Mouse (Mus musculus) T-helper 17 cell (primary cell): ENCODE data around the gene Slc7a8.

Source experiments
- in situ Hi-C, 2 experiments: fragments of 300-600 bp; cut with MboI, MseI; formaldehyde crosslinking; loops; 1 replicate in 1 of 2; 2 replicates in 1 of 2; pipeline ENCODE4 v1.15.1; 2025; ENCODE audit warnings: high pct_unique_total_duplicates in 2 of 2

The Slc7a8 gene

GRCm38 (mm10) chr14:54781610-54782365 lies at the start of gene Slc7a8:
Slc7a8 (minus strand) TSS chr14:54781946.
- in situ Hi-C loops = no loop called here

GRCm38 (mm10) chr14:54823716-54824115 lies 42.0 kb upstream of the Slc7a8 start:
- in situ Hi-C loops = no loop called here

GRCm38 (mm10) chr14:54822301-54822700 lies 40.6 kb upstream of the Slc7a8 start:
- in situ Hi-C loops = no loop called here

- in situ Hi-C loops = loop anchor here in 1 of 2 experiments (5.0 kb wide), 1 partner anchor 80 kb away; no protein-coding TSS in a partner anchor
These were observed 36.0 kb upstream of the Slc7a8 start for GRCm38 (mm10) chr14:54817791-54818190.

GRCm38 (mm10) chr14:54815737-54816136 lies 34.0 kb upstream of the Slc7a8 start:
- in situ Hi-C loops = loop anchor here in 1 of 2 experiments (5.0 kb wide), 1 partner anchor 78 kb away; no protein-coding TSS in a partner anchor

- in situ Hi-C loops = no loop called here
These were observed 32.2 kb upstream of the Slc7a8 start, which contains the start of gene Rnf212b for GRCm38 (mm10) chr14:54813991-54814390. Rnf212b (plus strand) TSS chr14:54814141.

GRCm38 (mm10) chr14:54809668-54810033 lies 27.9 kb upstream of the Slc7a8 start:
- in situ Hi-C loops = no loop called here

GRCm38 (mm10) chr14:54808718-54809667 lies 27.2 kb upstream of the Slc7a8 start:
- in situ Hi-C loops = no loop called here

GRCm38 (mm10) chr14:54806124-54806523 lies 24.4 kb upstream of the Slc7a8 start:
- in situ Hi-C loops = no loop called here

- in situ Hi-C loops = no loop called here
These were observed 20.7 kb upstream of the Slc7a8 start for GRCm38 (mm10) chr14:54802428-54802827.

- in situ Hi-C loops = no loop called here
These were observed 17.9 kb upstream of the Slc7a8 start for GRCm38 (mm10) chr14:54799686-54800085.

- in situ Hi-C loops = no loop called here
These were observed 15.0 kb upstream of the Slc7a8 start for GRCm38 (mm10) chr14:54796760-54797159.

- in situ Hi-C loops = no loop called here
These were observed 14.2 kb upstream of the Slc7a8 start for GRCm38 (mm10) chr14:54795901-54796300.

GRCm38 (mm10) chr14:54793894-54794830 lies 12.4 kb upstream of the Slc7a8 start:
- in situ Hi-C loops = no loop called here

- in situ Hi-C loops = no loop called here
These were observed 11.6 kb upstream of the Slc7a8 start for GRCm38 (mm10) chr14:54793351-54793750.

GRCm38 (mm10) chr14:54792166-54792565 lies 10.4 kb upstream of the Slc7a8 start:
- in situ Hi-C loops = no loop called here

GRCm38 (mm10) chr14:54788231-54788630 lies 6.5 kb upstream of the Slc7a8 start:
- in situ Hi-C loops = loop anchor here (5.0 kb wide), 3 partner anchors 39 to 81 kb away; no protein-coding TSS in a partner anchor

GRCm38 (mm10) chr14:54787226-54787625 lies 5.5 kb upstream of the Slc7a8 start:
- in situ Hi-C loops = loop anchor here (5.0 kb wide), 3 partner anchors 40 to 80 kb away; no protein-coding TSS in a partner anchor

- in situ Hi-C loops = loop anchor here (5.0 kb wide), 3 partner anchors 41 to 79 kb away; no protein-coding TSS in a partner anchor
These were observed 4.7 kb upstream of the Slc7a8 start for GRCm38 (mm10) chr14:54786489-54786888.

- in situ Hi-C loops = loop anchor here (5.0 kb wide), 3 partner anchors 41 to 79 kb away; no protein-coding TSS in a partner anchor
These were observed 4.2 kb upstream of the Slc7a8 start for GRCm38 (mm10) chr14:54785898-54786297.

GRCm38 (mm10) chr14:54782971-54783370 lies 1.2 kb upstream of the Slc7a8 start:
- in situ Hi-C loops = no loop called here
